Mouse (Mus musculus): ENCODE results near the gene Gm31371.
"Not testable (repeated sequence)": the region's sequence is repeated elsewhere in the genome, so short reads cannot be mapped to it uniquely, and the experiment has no call there.

Gm31371 gene

DNA sequence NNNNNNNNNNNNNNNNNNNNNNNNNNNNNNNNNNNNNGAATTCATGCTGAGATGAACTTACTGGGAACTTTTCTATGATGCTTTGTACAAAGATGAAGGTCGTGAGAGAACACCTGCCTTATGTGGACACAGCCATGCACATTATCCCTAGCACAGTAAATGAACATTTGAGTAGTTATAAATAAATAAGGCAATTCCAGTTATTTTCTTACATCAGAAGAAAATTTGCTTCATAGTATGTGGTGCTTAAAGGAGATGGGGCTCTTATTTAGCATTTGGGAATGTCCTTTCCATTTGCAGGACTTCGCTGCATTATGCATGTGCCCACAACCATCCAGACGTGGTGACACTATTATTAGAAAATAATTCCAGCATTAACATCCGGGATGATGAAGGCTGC, at the start of gene Gm31371:
TSS of gene Gm31371 (plus strand) at position 301 of the 400 bp plus-strand sequence.
- DNase-seq = not testable (repeated sequence)

DNA sequence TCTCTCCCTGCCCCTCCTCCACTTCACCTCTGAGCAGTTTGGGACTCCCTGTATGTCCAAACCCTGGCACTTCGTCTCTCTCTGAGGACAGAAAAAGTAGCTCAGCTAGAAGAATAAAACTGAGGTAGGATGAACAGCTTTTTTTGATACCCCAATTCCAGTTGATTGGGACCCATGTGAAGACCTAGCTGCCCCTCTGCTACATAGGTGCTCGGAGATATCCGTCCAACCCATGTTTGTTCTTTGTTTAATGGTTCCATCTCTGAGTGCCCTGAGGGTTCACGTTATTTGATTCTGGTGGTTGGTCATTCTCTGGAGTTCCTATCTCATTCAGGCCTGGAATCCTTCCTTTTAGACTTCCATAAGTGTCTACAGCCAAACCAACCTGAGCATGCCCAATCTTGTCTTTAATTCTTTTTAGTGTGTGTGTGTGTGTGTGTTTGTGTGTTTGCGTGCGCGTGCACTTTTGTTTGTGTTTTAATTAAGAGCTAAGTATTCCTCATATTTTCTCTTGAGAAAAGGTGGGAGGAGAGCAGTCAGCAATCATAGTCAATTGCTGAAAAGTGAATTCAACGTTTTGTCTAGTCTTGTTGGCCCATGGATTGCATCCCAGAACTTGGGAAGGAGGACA, 3.3 kb downstream of the Gm31371 start:
- DNase-seq = not testable (repeated sequence)

GRCm38 (mm10) chr8:19908841-19909321, 5.7 kb downstream of the Gm31371 start:
- peak in 1 of 2 experiments; percentile 7 for DNase-seq

GRCm38 (mm10) chr8:19919086-19919485, 15.9 kb downstream of the Gm31371 start:
- DNase-seq = not testable (repeated sequence)

DNA sequence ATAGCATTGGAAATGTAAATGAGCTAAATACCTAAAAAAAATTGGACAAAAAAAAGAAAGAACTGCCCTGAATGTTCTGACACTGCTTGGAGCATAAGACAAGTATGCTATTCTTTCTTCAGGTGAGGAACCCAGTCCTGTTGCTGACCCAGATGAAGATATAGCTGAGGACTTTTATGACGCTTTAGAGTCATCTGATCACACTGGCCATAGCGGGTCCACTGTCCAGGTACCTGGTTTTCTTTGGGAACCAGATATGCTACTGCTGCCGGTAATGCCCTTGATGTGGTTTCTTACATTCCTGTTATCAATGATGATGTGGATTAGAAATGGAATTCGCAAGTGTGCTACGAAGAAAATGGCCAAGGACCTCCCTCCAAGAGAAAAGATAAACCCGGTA, 31.1 kb downstream of the Gm31371 start:
- not testable (repeated sequence) for DNase-seq

GRCm38 (mm10) chr8:19935541-19936030, 32.4 kb downstream of the Gm31371 start:
- DNase-seq = not testable (repeated sequence)

GRCm38 (mm10) chr8:19960935-19961334, 57.7 kb downstream of the Gm31371 start:
- DNase-seq = no peak

GRCm38 (mm10) chr8:19963766-19964165, 60.6 kb downstream of the Gm31371 start:
- DNase-seq = peak in 1 of 2 experiments; percentile 5

DNA sequence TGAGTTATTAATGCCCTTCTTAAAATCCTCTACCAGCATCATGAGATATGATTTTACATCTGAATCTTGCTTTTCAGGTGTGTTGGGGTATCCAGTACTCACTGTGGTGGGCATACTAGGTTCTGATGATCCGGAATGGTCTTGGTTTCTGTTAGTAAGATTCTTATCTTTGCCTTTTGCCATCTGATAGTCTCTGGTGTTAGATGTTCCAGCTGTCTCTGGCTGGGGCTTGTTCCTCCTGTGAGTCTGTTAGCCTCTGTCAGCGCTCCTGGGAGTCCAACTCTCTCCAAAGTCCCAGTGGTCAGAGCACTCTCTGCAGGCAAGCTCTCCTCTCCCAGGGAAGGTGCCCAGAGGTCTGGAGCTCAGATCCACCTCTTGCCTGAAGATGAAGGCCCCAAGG, 65.0 kb downstream of the Gm31371 start:
- DNase-seq = peak; percentile 7 to 29

DNA sequence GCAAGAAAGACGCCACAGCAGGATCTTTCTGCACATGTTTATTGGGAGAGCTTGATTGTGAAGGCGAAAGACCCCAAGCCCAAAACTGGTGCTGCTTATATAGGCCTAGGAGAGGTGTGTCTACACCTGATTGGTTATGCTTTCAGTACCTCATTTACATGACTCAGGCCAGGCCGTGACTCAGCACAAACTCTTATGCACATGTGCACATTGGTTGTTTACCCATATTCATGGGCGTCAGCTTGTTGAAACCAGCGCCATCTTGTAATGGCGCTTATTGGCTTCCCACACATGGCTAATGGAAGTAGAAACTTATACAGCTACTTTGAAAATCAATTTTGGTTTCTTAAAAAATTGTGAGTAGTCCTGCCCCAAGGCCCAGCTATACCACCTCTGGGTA, 72.0 kb downstream of the Gm31371 start:
- DNase-seq = not testable (repeated sequence)

Measured in thymus, adult 18-20 months (tissue).